Mouse (Mus musculus) c-Kit-positive CD71-positive TER-119-negative erythroid progenitor cells, embryonic 14.5 days (primary cell): ENCODE results near the gene Pphln1.
"Not testable (repeated sequence)": the region's sequence is repeated elsewhere in the genome, so short reads cannot be mapped to it uniquely, and the experiment has no call there.

Experiments used
- DNase-seq: peaks from one replicate; pipeline ENCODE4 v3.0.0-alpha.2; 2013; ENCODE audit warnings: low read depth

Pphln1 gene

DNA sequence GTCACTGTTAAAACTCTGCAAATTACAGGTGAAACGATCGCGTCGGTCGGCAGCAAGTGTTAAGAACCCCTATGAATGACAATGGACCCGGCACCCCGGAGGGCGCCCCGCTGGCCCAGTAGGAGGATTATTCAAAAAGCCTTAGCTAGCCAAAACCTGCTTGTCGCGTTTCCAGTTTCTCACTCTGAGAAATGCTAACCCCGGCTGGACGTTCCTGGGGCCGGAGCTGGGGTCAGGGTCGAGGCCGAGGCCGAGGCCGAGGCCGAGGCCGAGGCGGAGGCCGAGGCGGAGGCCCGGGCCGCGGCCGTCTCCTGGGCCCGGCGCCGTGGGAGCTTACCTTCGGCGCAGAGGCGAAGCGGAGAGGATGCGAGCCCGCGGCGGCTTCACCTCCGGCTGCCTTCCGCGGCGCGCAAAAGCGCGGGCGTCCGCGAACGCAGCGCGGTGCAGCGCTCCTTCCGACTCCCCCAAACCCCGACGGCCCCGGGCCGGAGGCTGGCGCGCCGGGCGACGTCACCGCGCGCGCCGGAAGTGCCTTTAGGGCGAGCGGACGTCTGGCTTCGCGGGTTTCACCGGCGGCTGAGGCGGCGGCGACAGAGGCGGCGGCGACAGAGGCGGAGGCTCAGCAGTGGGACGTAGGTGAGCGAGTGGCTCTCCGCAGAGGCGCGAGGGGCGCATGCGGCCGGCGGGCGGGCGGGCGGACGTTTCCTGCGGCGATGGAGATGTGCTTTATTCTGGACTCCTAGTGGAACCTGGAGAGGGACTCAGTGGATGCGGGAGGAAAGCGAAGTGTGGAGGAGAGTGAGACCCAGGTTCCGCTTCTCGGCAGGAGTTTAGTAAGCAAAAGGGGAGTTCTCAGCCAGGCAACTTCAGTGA lies at the start of gene Pphln1, which contains the start of gene Zcrb1:
Gene Pphln1, plus strand, starts transcription at position 525 of the 873 bp plus-strand sequence.
Gene Zcrb1, minus strand, starts transcription at position 509 of the 873 bp plus-strand sequence.
- peak; percentile 77 for DNase-seq

DNA sequence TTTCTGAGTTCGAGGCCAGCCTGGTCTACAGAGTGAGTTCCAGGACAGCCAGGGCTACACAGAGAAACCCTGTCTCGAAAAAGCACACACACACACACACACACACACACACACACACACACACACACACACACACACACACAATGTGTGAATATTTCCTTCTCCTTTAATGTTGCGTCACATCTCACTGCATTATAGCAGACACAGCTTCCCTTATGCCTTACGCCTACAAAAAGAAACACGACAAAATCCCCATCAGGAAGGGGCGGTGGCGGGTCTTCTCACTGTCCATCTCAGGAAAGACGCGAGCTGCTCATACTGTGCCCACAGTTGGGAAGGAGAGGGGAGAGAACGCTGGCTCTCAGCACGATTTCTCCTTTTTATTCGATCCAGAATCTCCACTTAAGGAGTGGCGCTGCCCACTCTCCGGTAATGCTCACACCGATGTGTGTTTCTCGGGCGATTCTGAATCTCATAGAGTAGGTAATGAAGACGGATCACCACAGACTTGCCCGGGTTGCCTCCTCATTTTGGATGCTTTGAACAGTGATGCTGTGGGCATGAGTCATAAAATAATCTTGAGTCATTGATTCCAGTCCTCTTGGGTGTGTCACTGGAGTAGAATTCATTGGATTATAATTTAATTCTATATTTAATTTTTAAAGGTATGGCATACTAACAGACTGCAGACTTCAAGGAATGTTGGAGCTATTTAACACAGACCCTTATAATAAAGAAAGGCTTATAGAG lies 39.6 kb upstream of the Pphln1 start:
- no peak for DNase-seq

DNA sequence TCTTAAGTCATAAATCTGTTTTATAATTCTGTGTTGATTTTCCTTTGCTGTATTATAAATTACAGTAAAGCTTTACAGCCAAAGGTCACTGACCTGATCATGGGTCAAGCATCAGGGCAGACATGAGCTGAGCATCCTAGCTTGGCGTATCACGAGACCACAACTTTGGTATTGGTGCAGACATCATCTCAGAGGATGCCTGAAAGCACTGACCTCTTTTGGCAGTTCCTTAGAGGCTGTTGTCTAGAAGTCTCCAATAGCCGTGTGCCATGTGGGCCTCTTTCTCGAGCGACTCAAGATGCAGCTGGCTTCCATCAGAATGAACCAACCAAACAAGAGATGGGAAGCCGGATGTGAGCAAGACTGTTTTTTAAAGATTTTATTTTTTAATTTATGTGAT lies 32.6 kb upstream of the Pphln1 start:
- DNase-seq: no peak

DNA sequence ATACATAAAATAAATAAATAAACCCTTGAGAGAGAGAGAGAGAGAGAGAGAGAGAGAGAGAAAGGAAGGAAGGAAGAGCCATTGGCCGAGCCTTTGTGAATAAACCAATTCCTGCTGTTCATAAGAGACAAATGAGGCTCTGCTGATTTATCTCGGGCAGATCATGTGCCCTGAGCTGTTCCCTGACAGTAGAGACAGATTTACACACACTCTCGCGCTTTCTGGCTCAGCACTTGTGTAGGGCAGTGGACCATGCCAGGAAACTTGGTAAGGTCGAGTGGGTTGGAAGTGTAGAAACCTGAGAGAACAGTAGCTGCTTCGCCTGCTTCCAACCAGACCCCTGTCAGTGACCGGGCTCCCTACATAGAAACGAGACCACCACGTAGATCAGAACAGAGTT lies 29.6 kb upstream of the Pphln1 start:
- no peak for DNase-seq

DNA sequence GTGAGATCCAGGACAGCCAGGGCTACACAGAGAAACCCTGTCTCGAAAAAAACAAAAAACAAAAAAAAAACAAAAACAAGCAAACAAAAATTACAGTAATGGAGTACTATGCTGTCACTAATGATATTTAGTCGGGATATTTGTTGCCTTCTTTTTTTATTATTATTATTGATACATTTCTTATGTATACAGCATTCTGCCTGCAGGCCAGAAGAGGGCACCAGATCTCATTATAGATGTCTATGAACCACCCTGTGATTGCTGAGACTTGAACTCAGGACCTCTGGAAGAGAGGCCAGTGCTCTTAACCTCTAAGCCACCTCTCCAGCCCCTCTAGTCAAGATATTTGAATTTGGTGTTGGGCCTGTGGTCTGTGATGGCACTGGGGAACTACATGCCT lies 26.3 kb upstream of the Pphln1 start:
- DNase-seq: no peak

DNA sequence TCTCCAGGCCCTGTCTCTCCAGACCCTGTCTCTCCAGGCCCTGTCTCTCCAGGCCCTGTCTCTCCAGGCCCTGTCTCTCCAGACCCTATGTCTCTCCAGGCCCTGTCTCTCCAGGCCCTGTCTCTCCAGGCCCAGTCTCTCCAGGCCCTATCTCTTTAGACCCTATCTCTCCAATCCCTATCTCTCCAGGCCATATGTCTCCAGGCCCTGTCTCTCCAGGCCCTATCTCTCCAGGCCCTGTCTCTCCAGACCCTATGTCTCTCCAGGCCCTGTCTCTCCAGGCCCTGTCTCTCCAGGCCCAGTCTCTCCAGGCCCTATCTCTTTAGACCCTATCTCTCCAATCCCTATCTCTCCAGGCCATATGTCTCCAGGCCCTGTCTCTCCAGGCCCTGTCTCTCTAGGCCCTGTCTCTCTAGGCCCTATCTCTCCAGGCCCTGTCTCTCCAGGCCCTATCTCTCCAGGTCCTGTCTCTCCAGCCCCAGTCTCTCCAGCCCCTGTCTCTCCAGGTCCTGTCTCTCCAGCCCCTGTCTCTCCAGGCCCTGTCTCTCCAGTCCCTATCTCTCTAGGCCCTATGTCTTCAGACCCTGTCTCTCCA lies 25.5 kb upstream of the Pphln1 start:
- DNase-seq: not testable (repeated sequence)

DNA sequence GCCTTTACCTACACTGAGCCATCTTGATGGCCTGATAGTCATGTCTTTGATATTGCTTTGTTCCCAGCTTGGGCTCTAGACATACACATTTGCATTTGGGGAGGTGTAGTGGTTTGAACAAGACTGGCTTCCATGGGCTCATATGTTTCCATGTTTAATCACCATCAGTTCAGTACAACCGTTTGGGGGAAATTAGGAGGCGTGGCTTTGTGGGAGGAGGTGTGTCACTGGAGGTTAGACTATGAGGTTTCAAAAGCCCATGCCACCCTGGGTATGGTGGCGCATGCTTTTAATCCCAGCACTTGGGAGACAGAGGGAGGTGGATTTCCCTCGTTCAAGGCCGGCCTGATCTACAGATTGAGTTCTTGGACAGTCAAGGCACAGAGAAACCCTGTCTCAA lies 22.5 kb upstream of the Pphln1 start:
- DNase-seq: no peak

DNA sequence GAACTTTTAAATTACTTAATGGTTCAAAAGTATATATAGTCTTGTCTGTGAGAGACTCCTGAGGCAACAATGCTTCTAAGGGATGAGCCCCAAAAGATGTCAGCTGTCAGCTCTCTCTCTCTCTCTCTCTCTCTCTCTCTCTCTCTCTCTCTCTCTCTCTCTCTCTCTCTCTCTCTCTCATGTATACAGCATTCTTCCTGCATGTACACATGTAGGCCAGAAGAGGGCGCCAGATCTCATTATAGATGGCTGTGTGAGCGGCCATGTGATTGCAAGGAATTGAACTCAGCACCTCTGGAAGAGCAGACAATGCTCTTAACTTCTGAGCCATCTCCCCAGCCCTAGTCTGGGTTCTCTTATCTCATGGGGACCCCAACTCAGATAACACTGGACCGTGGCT lies 19.0 kb upstream of the Pphln1 start:
- no peak for DNase-seq

DNA sequence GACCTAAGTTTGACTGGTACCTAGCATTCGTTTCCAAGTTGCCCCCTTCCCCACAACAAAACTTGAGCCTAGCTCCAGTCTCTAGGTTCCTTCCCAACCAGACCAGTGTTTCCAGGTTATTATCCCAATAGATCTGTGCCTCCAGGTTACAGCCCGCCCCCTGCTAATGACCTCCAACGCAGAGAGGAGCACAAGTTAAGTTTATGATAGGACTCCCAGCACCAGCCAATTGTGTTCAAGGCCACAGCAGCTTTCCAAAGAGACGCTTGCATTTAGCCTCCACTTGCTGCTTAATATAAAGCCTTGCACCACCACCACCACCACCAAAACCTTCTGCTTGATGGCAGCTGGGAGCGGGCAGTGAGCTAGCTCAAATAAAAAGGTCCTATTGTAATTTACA lies 16.8 kb upstream of the Pphln1 start:
- DNase-seq: no peak

DNA sequence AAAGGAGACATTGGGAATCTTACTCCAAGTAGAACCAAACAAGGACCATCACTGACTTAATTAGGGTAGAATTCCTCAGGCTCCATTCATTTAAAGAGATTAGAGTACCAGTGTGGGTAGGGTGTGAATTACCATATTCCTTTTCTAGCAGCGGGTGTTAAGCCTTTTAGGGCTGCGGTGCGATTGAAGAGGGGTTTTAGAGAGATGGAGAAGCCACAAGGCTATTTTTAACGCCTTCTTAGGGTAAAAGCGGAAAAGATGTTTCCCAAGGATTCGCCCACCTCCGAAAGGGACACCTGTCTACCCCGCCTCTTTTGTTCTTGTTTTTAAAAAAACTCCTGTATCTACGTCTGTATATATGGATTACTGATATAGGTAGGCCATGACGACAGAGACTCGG lies 881 bp upstream of the Pphln1 start:
- no peak for DNase-seq

DNA sequence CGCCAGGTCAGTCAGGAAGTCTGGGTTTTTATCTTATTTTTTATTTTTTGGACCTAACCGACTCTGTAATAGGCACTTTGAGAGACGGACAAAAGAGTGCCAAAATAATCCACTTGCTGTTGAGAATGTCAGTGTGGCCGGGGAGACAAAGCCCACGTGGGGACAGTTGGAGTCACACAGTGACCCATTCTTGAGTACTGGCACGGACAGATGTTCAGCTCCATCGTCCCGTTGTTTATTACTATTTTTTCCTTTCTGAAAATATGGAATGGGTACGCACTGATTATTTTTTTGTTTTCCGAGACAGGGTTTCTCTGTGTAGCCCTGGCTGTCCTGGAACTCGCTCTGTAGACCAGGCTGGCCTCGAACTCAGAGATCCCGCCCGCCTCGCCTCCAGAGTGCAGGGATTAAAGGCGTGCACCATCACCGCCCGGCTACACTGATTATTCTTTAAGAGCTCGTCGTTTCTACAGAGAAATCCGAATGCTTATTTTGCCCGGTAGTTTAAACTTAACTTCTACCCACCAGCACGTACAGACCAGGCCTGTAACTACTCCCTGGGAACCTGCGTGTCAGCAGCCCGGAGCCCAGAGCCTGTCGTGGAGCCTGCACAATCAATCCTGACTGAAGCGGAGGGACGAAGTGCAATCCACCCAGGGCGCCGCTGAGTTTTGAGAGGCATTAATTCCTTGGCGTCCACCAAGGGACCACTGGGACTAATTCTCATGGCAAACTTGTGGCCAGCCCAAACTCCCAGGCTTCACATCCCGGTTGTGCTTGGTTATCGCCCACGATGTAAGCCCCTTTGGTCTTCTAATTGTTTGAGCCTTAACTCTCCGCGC lies 770 bp downstream of the Pphln1 start:
- DNase-seq: no peak

DNA sequence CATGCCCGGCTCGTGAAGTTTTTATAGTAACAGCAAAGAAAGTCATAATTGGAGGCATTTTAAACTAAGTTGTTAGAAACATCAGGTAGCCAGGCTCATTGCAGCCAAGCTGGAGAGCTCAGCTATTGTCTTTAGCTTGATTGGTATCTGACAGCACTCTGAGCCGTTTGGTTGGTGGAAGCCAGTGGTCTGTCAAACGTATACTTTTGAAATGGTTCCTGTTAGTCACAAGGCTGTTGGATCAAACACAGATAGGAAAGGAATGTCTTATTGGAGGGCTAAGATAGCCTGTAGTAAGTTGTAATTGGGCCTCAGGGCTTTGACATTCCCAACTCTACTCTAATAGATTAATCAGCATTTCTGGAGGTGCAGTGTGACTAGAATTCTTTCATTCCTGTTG lies 3.3 kb downstream of the Pphln1 start:
- no peak for DNase-seq

DNA sequence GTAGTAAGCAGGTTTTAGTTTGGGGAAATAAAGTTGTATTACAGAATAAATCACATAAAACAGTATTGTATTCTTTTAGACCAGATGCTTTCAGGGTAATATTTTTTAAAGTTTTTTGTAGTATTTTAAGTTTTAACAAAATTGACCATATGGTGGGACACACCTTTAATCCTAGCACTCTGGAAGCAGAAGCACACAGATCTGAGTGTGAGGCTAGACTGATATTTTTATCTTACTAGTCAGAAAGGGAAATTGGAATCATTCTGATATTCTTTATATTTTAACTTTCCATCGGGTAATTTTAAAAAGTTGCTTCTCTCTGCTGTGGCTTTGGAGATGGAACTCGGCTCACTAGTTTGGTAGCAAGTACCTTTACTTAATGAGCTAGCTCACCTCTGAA lies 4.6 kb downstream of the Pphln1 start:
- DNase-seq: no peak

DNA sequence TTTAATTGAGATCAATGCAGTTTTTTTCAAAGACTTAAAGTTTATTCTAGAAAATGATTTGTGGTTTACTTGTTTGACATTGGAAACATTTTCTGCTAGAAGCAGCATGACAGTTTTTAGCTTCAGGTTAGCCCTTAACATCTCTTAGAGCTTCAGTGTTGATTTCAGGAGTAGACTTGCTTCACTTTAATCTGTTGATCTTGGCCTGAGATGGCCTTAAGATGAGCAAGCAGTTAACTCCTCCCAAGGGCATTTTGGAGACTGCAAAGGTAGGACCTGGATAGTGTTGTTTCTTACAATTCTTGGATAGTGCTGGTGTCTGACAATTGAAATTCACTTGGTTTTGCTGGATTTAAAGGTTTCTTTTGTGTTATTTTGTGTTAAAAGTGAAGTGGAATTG lies 6.7 kb downstream of the Pphln1 start:
- DNase-seq: no peak

DNA sequence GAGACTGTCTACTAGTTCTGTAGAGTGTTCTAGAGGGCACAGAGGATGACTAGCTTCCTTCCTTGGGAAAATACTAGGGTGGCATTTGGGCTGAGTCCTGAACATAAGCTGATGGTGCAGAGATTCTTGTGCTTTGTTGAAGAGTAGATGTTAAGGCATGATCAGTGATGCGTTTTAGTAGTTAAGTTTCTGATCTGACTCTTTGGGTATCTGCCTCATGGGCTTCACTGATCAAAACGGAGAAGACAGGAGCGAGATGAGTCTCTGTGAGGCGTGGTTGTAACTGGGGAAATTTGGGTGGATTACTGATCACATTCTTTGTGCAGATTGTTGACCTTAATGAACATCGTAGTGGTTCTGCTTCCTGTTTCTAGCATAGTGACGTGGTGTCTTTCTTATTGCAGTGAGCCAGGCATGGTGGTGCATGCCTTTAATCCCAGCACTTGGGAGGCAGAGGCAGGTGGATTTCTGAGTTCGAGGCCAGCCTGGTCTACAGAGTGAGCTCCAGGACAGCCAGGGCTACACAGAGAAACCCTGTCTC lies 7.4 kb downstream of the Pphln1 start:
- no peak for DNase-seq

DNA sequence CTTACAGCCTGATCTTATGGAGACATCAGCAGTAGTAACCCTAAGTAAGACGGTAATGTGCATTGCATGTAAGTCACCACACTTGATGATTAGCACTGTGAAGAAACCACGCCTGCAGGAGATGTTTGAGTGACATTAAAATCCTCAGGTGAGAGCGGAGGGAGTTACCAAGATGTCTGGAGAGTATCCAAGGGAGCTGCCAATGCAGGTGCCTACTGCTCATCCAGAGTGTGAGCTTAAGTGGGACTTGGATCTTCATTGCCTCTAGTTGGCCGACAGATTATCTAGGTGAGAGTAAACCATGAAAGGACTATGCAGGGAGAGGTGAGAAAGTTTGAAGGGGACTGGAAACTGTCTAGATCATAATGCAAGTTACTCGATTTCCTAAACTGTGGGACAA lies 8.3 kb downstream of the Pphln1 start:
- DNase-seq: no peak

DNA sequence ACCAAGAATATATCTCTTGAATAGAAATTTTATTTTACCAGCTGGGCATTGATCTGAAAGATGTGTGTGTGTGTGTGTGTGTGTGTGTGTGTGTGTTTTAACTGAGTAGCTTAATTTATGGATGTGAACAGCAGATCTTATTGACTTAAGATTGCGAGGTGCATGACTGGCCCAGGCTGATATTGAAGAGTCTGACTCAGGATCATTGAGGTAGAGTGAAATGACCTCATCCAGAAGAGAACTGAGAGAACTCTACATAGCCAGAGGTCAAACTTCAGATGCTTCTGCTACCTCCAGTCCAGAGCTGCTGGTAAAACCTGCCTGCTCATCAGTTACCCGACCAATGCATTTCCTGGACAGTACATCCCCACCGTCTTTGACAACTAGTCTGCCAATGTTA lies 14.3 kb downstream of the Pphln1 start:
- DNase-seq: no peak

DNA sequence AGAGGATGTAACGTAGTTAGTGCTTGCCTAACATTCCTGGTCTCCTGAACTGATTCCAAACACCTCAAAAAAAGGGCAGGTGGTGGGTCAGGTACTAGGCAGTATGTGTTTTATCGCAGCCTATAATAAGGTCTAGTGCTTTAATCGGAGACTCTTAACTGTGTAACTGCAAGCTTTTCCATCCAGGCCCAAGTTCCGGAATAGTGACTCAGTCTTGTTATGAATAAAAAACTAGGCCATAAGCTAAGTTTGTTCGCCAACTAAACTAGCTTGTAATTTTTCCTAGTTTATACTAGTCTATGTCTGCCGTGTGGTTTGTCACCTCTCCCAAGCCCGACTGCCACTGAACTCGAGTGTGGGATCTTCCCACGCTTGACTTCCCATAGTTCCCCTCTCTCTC lies 16.3 kb downstream of the Pphln1 start:
- DNase-seq: no peak

DNA sequence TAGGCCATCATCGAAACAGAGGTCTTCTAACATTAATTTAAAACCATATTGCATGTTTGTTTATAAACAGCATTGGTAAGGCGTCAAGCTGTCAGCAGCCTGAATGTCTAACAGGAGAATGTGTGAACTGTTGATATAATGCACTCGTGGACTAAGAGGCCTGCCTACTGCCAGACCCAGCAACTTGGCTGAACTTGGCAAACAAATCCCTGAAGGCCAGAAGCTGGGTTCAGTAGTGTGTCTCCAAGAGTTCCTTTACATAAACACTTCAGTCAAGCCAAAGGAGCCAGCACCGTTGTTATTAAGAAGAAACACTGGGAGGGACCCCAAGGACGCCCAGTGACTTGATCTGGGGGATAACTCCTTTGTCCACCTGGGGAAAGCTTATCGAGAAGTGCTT lies 18.1 kb downstream of the Pphln1 start:
- DNase-seq: no peak

DNA sequence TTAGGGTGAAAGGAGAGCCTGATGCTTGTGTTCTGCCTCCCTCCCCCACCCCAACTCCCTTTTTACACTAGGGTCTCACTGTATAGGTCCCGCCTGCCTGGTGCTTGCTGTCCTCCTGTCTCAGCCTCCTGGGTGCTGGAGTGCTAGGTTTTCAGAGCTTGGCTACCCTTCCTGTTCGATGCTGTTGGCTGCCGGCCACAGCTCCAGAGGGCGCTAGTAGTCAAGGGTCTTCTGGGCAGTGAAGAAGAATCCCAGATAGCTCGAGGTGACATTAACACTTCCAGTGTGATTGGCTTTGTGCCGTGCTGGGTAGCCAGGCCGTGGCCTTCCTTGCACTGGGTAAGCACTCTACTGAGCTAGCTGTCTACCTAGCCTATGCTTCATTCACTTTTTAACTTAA lies 22.4 kb downstream of the Pphln1 start:
- no peak for DNase-seq

DNA sequence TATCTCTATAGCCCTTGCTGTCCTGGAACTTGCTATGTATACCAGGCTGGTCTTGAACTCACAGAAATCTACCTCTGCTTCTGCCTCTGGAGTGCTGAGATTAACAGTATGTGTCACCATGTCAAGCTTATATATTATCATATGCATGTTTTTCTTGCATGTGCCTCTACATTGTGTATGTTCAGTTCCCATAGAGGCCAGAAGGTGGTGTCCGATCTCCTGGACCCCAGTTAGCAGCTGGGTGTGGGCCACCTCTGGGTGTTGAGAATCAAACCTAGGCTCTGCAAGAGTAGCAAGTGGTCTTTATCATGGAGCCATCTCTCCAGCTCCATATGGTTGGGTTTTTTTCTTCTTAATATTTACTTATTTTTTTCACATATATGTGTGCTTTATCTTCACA lies 24.4 kb downstream of the Pphln1 start:
- DNase-seq: peak; percentile 25

DNA sequence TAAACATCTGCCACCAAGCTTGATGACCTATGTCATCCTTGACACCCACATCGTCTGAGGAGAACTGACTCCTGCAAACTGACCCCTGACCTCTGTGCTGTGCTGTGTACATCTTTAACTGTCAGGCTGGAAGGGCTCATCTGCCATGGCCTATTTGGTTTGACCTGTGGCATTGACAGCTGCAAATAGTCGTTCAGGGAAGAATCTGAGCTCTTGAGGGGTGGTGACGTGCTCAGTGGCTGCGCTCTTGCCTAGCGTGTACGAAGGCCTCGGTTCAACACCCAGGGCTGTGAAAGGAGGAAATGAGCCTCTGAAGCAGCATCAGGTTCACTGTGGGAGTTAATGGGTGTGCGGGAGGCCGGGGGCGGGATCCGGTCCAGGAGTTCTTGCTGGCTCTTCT lies 35.7 kb downstream of the Pphln1 start:
- no peak for DNase-seq
